Mouse (Mus musculus): ENCODE results near the gene 1700031F05Rik. TPM values are rescaled to one million over a fixed set of nuclear protein-coding genes. Genes with fewer than 3 reads are reported as not detected.

The 1700031F05Rik gene
- not detected for polyA plus RNA-seq (2015; fragmentation: Illumina TruSeq; extraction: RNeasy Lipid Tissue Mini Kit (QIAGEN cat#74804); ENCODE audit: insufficient read depth, low replicate concordance)

GRCm38 (mm10) chrX:102867871-102868270, at the start of gene 1700031F05Rik:
1700031F05Rik (minus strand) TSS chrX:102867971.

GRCm38 (mm10) chrX:102908587-102908986, 40.8 kb upstream of the 1700031F05Rik start, which contains the start of the genes Dmrtc1a and 1700011M02Rik:
Dmrtc1a (minus strand) TSS chrX:102908687.
1700011M02Rik (plus strand) TSS chrX:102908905.

GRCm38 (mm10) chrX:102854516-102854915, 13.3 kb downstream of the 1700031F05Rik start, which contains the start of gene Dmrtc1c2:
Dmrtc1c2 (minus strand) TSS chrX:102854616.

Other genes with a start within 250 kb of the 1700031F05Rik start
- 10.2 TPM for gene Phka1, start 223.7 kb downstream of the 1700031F05Rik start, polyA plus RNA-seq (2015; fragmentation: Illumina TruSeq; extraction: RNeasy Lipid Tissue Mini Kit (QIAGEN cat#74804); ENCODE audit: insufficient read depth, low replicate concordance)
- gene Gm3880, start 181.0 kb downstream of the 1700031F05Rik start, polyA plus RNA-seq (2015; fragmentation: Illumina TruSeq; extraction: RNeasy Lipid Tissue Mini Kit (QIAGEN cat#74804); ENCODE audit: insufficient read depth, low replicate concordance): not detected
- not detected for gene Gm9112, start 160.3 kb downstream of the 1700031F05Rik start, polyA plus RNA-seq (2015; fragmentation: Illumina TruSeq; extraction: RNeasy Lipid Tissue Mini Kit (QIAGEN cat#74804); ENCODE audit: insufficient read depth, low replicate concordance)
- gene Dmrtc1b, start 160.1 kb downstream of the 1700031F05Rik start, polyA plus RNA-seq (2015; fragmentation: Illumina TruSeq; extraction: RNeasy Lipid Tissue Mini Kit (QIAGEN cat#74804); ENCODE audit: insufficient read depth, low replicate concordance): not detected
- gene Dmrtc1c1, start 65.0 kb downstream of the 1700031F05Rik start, polyA plus RNA-seq (2015; fragmentation: Illumina TruSeq; extraction: RNeasy Lipid Tissue Mini Kit (QIAGEN cat#74804); ENCODE audit: insufficient read depth, low replicate concordance): not detected
- not detected for gene Dmrtc1c2, start 13.4 kb downstream of the 1700031F05Rik start, polyA plus RNA-seq (2015; fragmentation: Illumina TruSeq; extraction: RNeasy Lipid Tissue Mini Kit (QIAGEN cat#74804); ENCODE audit: insufficient read depth, low replicate concordance)
- not detected for gene Dmrtc1a, start 40.7 kb upstream of the 1700031F05Rik start, polyA plus RNA-seq (2015; fragmentation: Illumina TruSeq; extraction: RNeasy Lipid Tissue Mini Kit (QIAGEN cat#74804); ENCODE audit: insufficient read depth, low replicate concordance)
- gene 1700011M02Rik, start 40.9 kb upstream of the 1700031F05Rik start, polyA plus RNA-seq (2015; fragmentation: Illumina TruSeq; extraction: RNeasy Lipid Tissue Mini Kit (QIAGEN cat#74804); ENCODE audit: insufficient read depth, low replicate concordance): not detected
- not detected for gene 1700018G05Rik, start 60.4 kb upstream of the 1700031F05Rik start, polyA plus RNA-seq (2015; fragmentation: Illumina TruSeq; extraction: RNeasy Lipid Tissue Mini Kit (QIAGEN cat#74804); ENCODE audit: insufficient read depth, low replicate concordance)